Mouse (Mus musculus) adrenal gland, adult 2 months (tissue): ENCODE data around the gene Apoc4. TPM values are rescaled to one million over a fixed set of nuclear protein-coding genes. Genes with fewer than 3 reads are reported as not detected.

ENCODE experiments used
- DNase-seq: peaks from one replicate; pipeline ENCODE4 v3.0.0; 2021
- polyA plus RNA-seq: library from polyadenylated mRNA; depleted of rRNA; stranded (reverse); fragments of >200 nt; gene quantifications from 2 replicates; pipeline ENCODE4 v1.2.3, GENCODE M21; 2012; rRNA removed
- total RNA-seq, 2 experiments: library from RNA; stranded (reverse); gene quantifications; 2 replicates each; pipeline ENCODE4 v1.2.3; 2021

Gene Apoc4
- total and polyA plus RNA-seq, 3 experiments = 40.7 to 204 (median 181) TPM

DNA sequence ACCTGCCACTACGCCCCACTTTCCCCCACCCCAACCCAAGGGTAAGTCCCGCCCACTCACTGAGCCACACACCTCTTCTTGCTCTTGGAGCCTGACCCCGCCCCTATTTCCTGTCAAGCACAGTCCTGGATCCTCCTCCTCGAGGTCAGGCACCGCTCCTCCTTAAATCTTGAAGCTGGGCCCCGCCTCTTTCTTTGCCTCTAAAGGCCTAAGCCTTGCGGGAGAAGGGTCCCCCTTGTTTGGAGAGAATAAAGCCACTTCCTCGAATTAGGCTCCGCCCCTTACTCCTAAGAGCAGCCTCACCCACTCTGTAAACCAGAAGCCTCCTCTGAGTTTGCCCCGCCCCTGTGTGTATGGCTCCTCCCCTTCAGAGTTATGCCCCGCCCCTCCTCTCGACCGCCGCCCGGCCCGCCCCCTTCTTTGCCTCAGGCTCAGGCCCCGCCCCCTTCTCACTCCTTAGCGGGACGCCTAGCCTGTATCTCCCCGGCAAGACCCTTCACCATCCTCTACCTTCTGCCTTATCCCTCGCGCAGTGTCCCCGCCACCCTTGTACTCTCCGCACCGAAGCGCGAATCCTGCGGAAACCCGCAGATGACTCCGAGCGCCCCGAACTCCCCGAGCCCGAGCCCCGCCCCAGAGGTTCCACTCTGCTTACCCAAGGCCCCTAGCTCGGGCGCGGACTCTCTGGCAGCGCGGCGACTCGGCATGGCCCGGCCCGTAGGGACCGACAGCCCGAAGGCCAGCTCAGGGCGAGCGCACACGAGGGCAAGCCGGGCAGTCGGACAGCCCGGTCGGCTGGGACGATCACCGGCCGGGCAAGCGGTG, 52.5 kb downstream of the Apoc4 start:
- DNase-seq = peak; percentile 98

DNA sequence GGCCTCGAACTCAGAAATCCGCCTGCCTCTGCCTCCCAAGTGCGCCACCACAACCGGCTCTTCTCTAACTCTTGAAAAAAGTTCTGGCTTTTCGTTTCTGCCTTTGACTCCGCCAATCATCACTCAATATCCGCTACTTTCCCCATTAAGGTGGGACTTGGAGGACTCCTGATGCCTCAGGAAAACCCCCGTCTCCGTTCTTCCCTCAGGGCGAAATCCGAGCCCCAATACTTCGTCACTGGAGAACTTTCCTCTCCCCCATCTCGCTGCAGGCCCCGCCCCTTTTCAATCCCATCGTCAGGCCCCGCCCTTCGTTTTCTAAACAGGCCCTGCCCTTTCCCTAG, 53.1 kb downstream of the Apoc4 start:
- no peak for DNase-seq

Other genes with a start within 250 kb of the Apoc4 start
- 10 to 100 TPM; 40.5 to 56.8 TPM for gene Mark4, start 222.7 kb downstream of the Apoc4 start, total RNA-seq
- 71.6 and 79.0 TPM in 2 replicates for gene Mark4, start 222.7 kb downstream of the Apoc4 start, polyA plus RNA-seq
- gene Exoc3l2, start 218.1 kb downstream of the Apoc4 start, total RNA-seq = 10 to 100 TPM; 31.9 to 58.8 TPM
- 55.3 and 57.9 TPM in 2 replicates for gene Exoc3l2, start 218.1 kb downstream of the Apoc4 start, polyA plus RNA-seq
- gene Bloc1s3, start 173.1 kb downstream of the Apoc4 start, total RNA-seq = 10 to 100 TPM in 1 of 2 experiments, 1 to 10 TPM in 1; 9.8 to 13.2 TPM
- gene Bloc1s3, start 173.1 kb downstream of the Apoc4 start, polyA plus RNA-seq = 31.9 and 37.2 TPM in 2 replicates
- gene Trappc6a, start 173.1 kb downstream of the Apoc4 start, total RNA-seq = 10 to 100 TPM; 70.2 to 81.4 TPM
- 253 and 254 TPM in 2 replicates for gene Trappc6a, start 173.1 kb downstream of the Apoc4 start, polyA plus RNA-seq
- under 1 TPM in 1 of 2 experiments, not detected in 1; 0.14 TPM for gene Nkpd1, start 163.6 kb downstream of the Apoc4 start, total RNA-seq
- 0.38 and 0.64 TPM in 2 replicates for gene Nkpd1, start 163.6 kb downstream of the Apoc4 start, polyA plus RNA-seq
- gene Ppp1r37, start 118.4 kb downstream of the Apoc4 start, total RNA-seq = 10 to 100 TPM; 68.3 to 70.8 TPM
- gene Ppp1r37, start 118.4 kb downstream of the Apoc4 start, polyA plus RNA-seq = 159 and 163 TPM in 2 replicates
- under 1 TPM; 0.69 to 0.98 TPM for gene Zfp296, start 104.2 kb downstream of the Apoc4 start, total RNA-seq
- gene Zfp296, start 104.2 kb downstream of the Apoc4 start, polyA plus RNA-seq = 3.1 and 3.4 TPM in 2 replicates
- gene Gemin7, start 103.9 kb downstream of the Apoc4 start, total RNA-seq = 10 to 100 TPM; 83.8 to 84.2 TPM
- 177 and 183 TPM in 2 replicates for gene Gemin7, start 103.9 kb downstream of the Apoc4 start, polyA plus RNA-seq
- gene Clasrp, start 77.0 kb downstream of the Apoc4 start, total RNA-seq = 10 to 100 TPM; 34.4 to 37.3 TPM
- 280 and 380 TPM in 2 replicates for gene Clasrp, start 77.0 kb downstream of the Apoc4 start, polyA plus RNA-seq
- 10 to 100 TPM; 26.5 to 33.9 TPM for gene Relb, start 52.0 kb downstream of the Apoc4 start, total RNA-seq
- gene Relb, start 52.0 kb downstream of the Apoc4 start, polyA plus RNA-seq = 79.2 and 85.8 TPM in 2 replicates
- gene Clptm1, start 16.4 kb downstream of the Apoc4 start, total RNA-seq = 100 to 1,000 TPM; 151 to 152 TPM
- gene Clptm1, start 16.4 kb downstream of the Apoc4 start, polyA plus RNA-seq = 157 and 178 TPM in 2 replicates
- 1 to 10 TPM in 1 of 2 experiments, not detected in 1; 3.1 TPM for gene Apoc2, start 3.5 kb downstream of the Apoc4 start, total RNA-seq
- 0.28 TPM in 1 of 2 replicates, not detected in the other for gene Apoc2, start 3.5 kb downstream of the Apoc4 start, polyA plus RNA-seq
- 1 to 10 TPM; 1.5 to 1.9 TPM for gene Gm44805, start 56 bp downstream of the Apoc4 start, total RNA-seq
- gene Gm44805, start 56 bp downstream of the Apoc4 start, polyA plus RNA-seq = 2.3 and 4.1 TPM in 2 replicates
- 1,000 to 10,000 TPM in 1 of 2 experiments, 100 to 1,000 TPM in 1; 204 to 1,066 TPM for gene Apoc1, start 11.2 kb upstream of the Apoc4 start, total RNA-seq
- 76.5 and 212 TPM in 2 replicates for gene Apoc1, start 11.2 kb upstream of the Apoc4 start, polyA plus RNA-seq
- gene Apoe, start 17.7 kb upstream of the Apoc4 start, total RNA-seq = 1,000 to 10,000 TPM; 1,105 to 1,118 TPM
- gene Apoe, start 17.7 kb upstream of the Apoc4 start, polyA plus RNA-seq = 1,670 and 1,938 TPM in 2 replicates
- gene Tomm40, start 34.0 kb upstream of the Apoc4 start, total RNA-seq = 100 to 1,000 TPM; 115 to 143 TPM
- 164 and 165 TPM in 2 replicates for gene Tomm40, start 34.0 kb upstream of the Apoc4 start, polyA plus RNA-seq
- gene Nectin2, start 69.0 kb upstream of the Apoc4 start, total RNA-seq = 10 to 100 TPM; 76.9 to 98.1 TPM
- 138 and 165 TPM in 2 replicates for gene Nectin2, start 69.0 kb upstream of the Apoc4 start, polyA plus RNA-seq
- 10 to 100 TPM; 35.9 to 61.1 TPM for gene Bcam, start 89.5 kb upstream of the Apoc4 start, total RNA-seq
- gene Bcam, start 89.5 kb upstream of the Apoc4 start, polyA plus RNA-seq = 103 and 108 TPM in 2 replicates
- gene Cblc, start 115.3 kb upstream of the Apoc4 start, total RNA-seq = not detected
- 0.60 TPM in 1 of 2 replicates, not detected in the other for gene Cblc, start 115.3 kb upstream of the Apoc4 start, polyA plus RNA-seq
- gene Bcl3, start 141.3 kb upstream of the Apoc4 start, total RNA-seq = 10 to 100 TPM; 26.7 to 34.1 TPM
- 155 and 161 TPM in 2 replicates for gene Bcl3, start 141.3 kb upstream of the Apoc4 start, polyA plus RNA-seq
- under 1 TPM in 1 of 2 experiments, not detected in 1; 0.86 TPM for gene Gm19345, start 170.5 kb upstream of the Apoc4 start, total RNA-seq
- 0.71 and 1.3 TPM in 2 replicates for gene Gm19345, start 170.5 kb upstream of the Apoc4 start, polyA plus RNA-seq
- gene Ceacam16, start 179.8 kb upstream of the Apoc4 start, total RNA-seq = not detected
- 0.52 and 0.55 TPM in 2 replicates for gene Ceacam16, start 179.8 kb upstream of the Apoc4 start, polyA plus RNA-seq
- not detected for gene Ceacam19, start 206.5 kb upstream of the Apoc4 start, total RNA-seq
- gene Ceacam19, start 206.5 kb upstream of the Apoc4 start, polyA plus RNA-seq = not detected in 2 replicates
- 10 to 100 TPM; 20.3 to 36.5 TPM for gene Pvr, start 239.7 kb upstream of the Apoc4 start, total RNA-seq
- 9.6 and 12.0 TPM in 2 replicates for gene Pvr, start 239.7 kb upstream of the Apoc4 start, polyA plus RNA-seq